ENCODE assay signal across 24 mouse cellular contexts in genomic region chr19:39113644-39114043, GRCm38 (mm10). TPM values are rescaled to one million over a fixed set of nuclear protein-coding genes. Genes with fewer than 3 reads are reported as not detected.
"Had no signal": no experiment of that assay in that cellular context is flagged by ENCODE, and none has a peak within 500 bp of the region (broad histone marks: within the 10 kb centered on the region; RNA-seq: fewer than 3 reads in every experiment).

TSS of gene Cyp2c66 (plus strand) at chr19:39113898.

- DNase-seq: lung, adult 18-20 months; lung, embryonic 14.5 days; lung, postnatal 10 days; lung, postnatal 4 days; midbrain, embryonic 14.5 days; retina, postnatal 1 day; right cerebral cortex, adult 18-20 months; spleen, adult 18-20 months; thymus, adult 18-20 months; thymus, postnatal 14 days; thymus, postnatal 36 days had no signal

- H3K36me3 ChIP-seq: midbrain, embryonic 10.5 days; midbrain, embryonic 12.5 days; neural tube, embryonic 13.5 days; neural tube, embryonic 15.5 days had no signal

- H3K4me1 ChIP-seq: midbrain, embryonic 10.5 days; midbrain, embryonic 12.5 days; neural tube, embryonic 13.5 days; neural tube, embryonic 15.5 days had no signal

- H3K4me2 ChIP-seq: lung, embryonic 14.5 days; midbrain, embryonic 12.5 days; neural tube, embryonic 13.5 days; neural tube, embryonic 15.5 days had no signal

- H3K9me3 ChIP-seq: neural tube, embryonic 13.5 days had no signal

- H3K27ac ChIP-seq: midbrain, embryonic 10.5 days; midbrain, embryonic 12.5 days; neural tube, embryonic 13.5 days; neural tube, embryonic 15.5 days had no signal

- H3K4me3 ChIP-seq: midbrain, embryonic 10.5 days; midbrain, embryonic 12.5 days; myocyte; neural tube, embryonic 13.5 days; neural tube, embryonic 15.5 days had no signal

- ATAC-seq: midbrain, embryonic 16.5 days had no signal

- H3K9ac ChIP-seq: lung, embryonic 14.5 days; midbrain, embryonic 12.5 days; neural tube, embryonic 13.5 days; neural tube, embryonic 15.5 days had no signal

- H3K27me3 ChIP-seq: midbrain, embryonic 12.5 days; neural tube, embryonic 13.5 days; neural tube, embryonic 15.5 days had no signal

RNA-seq across cellular contexts. Expression of gene Cyp2c66, which starts in this region (rescaled TPM):
- total RNA-seq: megakaryocyte, adult 5-6 weeks; megakaryocyte-erythroid progenitor cell, adult 5-6 weeks had no signal
- polyA plus RNA-seq: liver, embryonic 16.5 days; lung, embryonic 14.5 days; lung, embryonic 16.5 days; midbrain, embryonic 10.5 days; midbrain, embryonic 12.5 days; midbrain, embryonic 14.5 days; midbrain, embryonic 16.5 days; myocyte; neural tube, embryonic 11.5 days; neural tube, embryonic 13.5 days; neural tube, embryonic 15.5 days; stomach, embryonic 14.5 days; thymus, postnatal 0 days had no signal
